Mouse (Mus musculus) midbrain, embryonic 10.5 days (tissue): ENCODE results near the gene Arid3a. TPM values are rescaled to one million over a fixed set of nuclear protein-coding genes. Genes with fewer than 3 reads are reported as not detected.
A peak's percentile ranks its signal among the peaks of the same experiment; 100 is the strongest.

Experiments used
- DNase-seq: peaks from one replicate; pipeline ENCODE4 v3.0.0-alpha.2; 2017; ENCODE audit warnings: low spot score
- H3K27ac ChIP-seq: fragments of 300-500 bp; sonication (generic); replicated peaks from 2 replicates; pipeline ENCODE4 v1.5.1; 2016; ENCODE audit warnings: mild to moderate bottlenecking
- H3K27me3 ChIP-seq: fragments of 300-500 bp; sonication (generic); 2 replicates; pipeline ENCODE4 v1.6.1; 2016; ENCODE audit warnings: low read depth, mild to moderate bottlenecking; ENCODE audit not compliant: poor library complexity, severe bottlenecking
- H3K36me3 ChIP-seq: fragments of 300-500 bp; sonication (generic); 2 replicates; pipeline ENCODE4 v1.6.1; 2016; ENCODE audit warnings: mild to moderate bottlenecking, moderate library complexity
- H3K4me1 ChIP-seq: fragments of 300-500 bp; sonication (generic); 2 replicates; pipeline ENCODE4 v1.6.1; 2016
- H3K4me3 ChIP-seq: fragments of 300-500 bp; sonication (generic); 2 replicates; pipeline ENCODE4 v1.5.1; 2016; ENCODE audit warnings: mild to moderate bottlenecking, moderate library complexity
- H3K9me3 ChIP-seq: fragments of 300-500 bp; sonication (generic); replicated peaks from 2 replicates; pipeline ENCODE4 v1.6.1; 2016; ENCODE audit warnings: mild to moderate bottlenecking
- WGBS: fragments of 180-500 bp; shearing (Covaris S2); methylation state at CpG from one replicate; pipeline ENCODE4 v1.1.7; 2016; 5-methylcytosine and 5-hydroxymethylcytosine counted together
- polyA plus RNA-seq: library from polyadenylated mRNA; unstranded; fragments of >200 nt; fragmentation: Nextera tagmentation; extraction: Ambion mirVana; gene quantifications from 2 replicates; pipeline ENCODE4 v1.2.1, GENCODE M21; 2016

Gene Arid3a
- polyA plus RNA-seq, 1 experiment from 2014 or later = 13.4 TPM

GRCm38 (mm10) chr10:79933861-79934260 is 7.0 kb downstream of the Arid3a start:
- 39% methylated on average over 6 of the region's 6 CpGs for WGBS
- Histone ChIP-seq H3K27ac (peak overlapping the region; percentile 71), H3K36me3 (peaks cover 84% of the 10 kb centered on the region), H3K4me1 (peaks cover 83% of the 10 kb centered on the region), H3K27me3 (peaks cover 20% of the 10 kb centered on the region), H3K9me3 (no peaks in the 10 kb centered on the region), H3K4me3 (peak overlapping the region; percentile 25; the same call in 1 of the 2 replicates)
- DNase-seq = no peak

GRCm38 (mm10) chr10:79934272-79934721 is 7.5 kb downstream of the Arid3a start:
- peaks cover 20% of the 10 kb centered on the region for H3K27me3 ChIP-seq
- no peaks in the 10 kb centered on the region for H3K9me3 ChIP-seq
- peak overlapping the region; percentile 71 for H3K27ac ChIP-seq
- 73% methylated on average over 13 of the region's 13 CpGs for WGBS
- DNase-seq = no peak
- peaks cover 83% of the 10 kb centered on the region for H3K4me1 ChIP-seq
- peaks cover 86% of the 10 kb centered on the region for H3K36me3 ChIP-seq
- H3K4me3 ChIP-seq = 0 out of 2 replicates have a peak overlapping the region, but pooled peaks have one; percentile 18

GRCm38 (mm10) chr10:79934794-79935569 is 8.1 kb downstream of the Arid3a start:
- Histone ChIP-seq H3K27ac (peak overlapping the region; percentile 71; the same call in 1 of the 2 replicates), H3K4me3 (0 out of 2 replicates have a peak overlapping the region, but pooled peaks have one; percentile 18), H3K4me1 (peaks cover 78% of the 10 kb centered on the region), H3K36me3 (peaks cover 86% of the 10 kb centered on the region), H3K27me3 (peaks cover 20% of the 10 kb centered on the region), H3K9me3 (no peaks in the 10 kb centered on the region)
- 92% methylated on average over 16 of the region's 16 CpGs for WGBS
- DNase-seq = no peak

GRCm38 (mm10) chr10:79936284-79936910 is 9.6 kb downstream of the Arid3a start:
- Histone ChIP-seq H3K9me3 (no peaks in the 10 kb centered on the region), H3K27me3 (peaks cover 20% of the 10 kb centered on the region), H3K4me1 (peaks cover 69% of the 10 kb centered on the region), H3K4me3 (no peak overlapping the region), H3K36me3 (peaks cover 81% of the 10 kb centered on the region), H3K27ac (no peak overlapping the region)
- no peak for DNase-seq
- WGBS = 83% methylated on average over 10 of the region's 10 CpGs

GRCm38 (mm10) chr10:79936911-79937441 is 10.1 kb downstream of the Arid3a start:
- Histone ChIP-seq H3K27ac (no peak overlapping the region), H3K27me3 (peaks cover 20% of the 10 kb centered on the region), H3K4me1 (peaks cover 64% of the 10 kb centered on the region), H3K9me3 (no peaks in the 10 kb centered on the region), H3K4me3 (no peak overlapping the region), H3K36me3 (peaks cover 81% of the 10 kb centered on the region)
- 88% methylated on average over 27 of the region's 27 CpGs for WGBS
- no peak for DNase-seq

GRCm38 (mm10) chr10:79937775-79938526 is 11.1 kb downstream of the Arid3a start:
- H3K27me3 ChIP-seq = peaks cover 20% of the 10 kb centered on the region
- 42% methylated on average over 11 of the region's 11 CpGs for WGBS
- DNase-seq = no peak
- H3K4me1 ChIP-seq = peaks cover 54% of the 10 kb centered on the region
- peaks cover 76% of the 10 kb centered on the region for H3K36me3 ChIP-seq
- H3K4me3 ChIP-seq = no peak overlapping the region
- H3K27ac ChIP-seq = no peak overlapping the region
- no peaks in the 10 kb centered on the region for H3K9me3 ChIP-seq

GRCm38 (mm10) chr10:79940749-79941148 is 13.9 kb downstream of the Arid3a start:
- peaks cover 8% of the 10 kb centered on the region; the same call in 1 of the 2 replicates for H3K27me3 ChIP-seq
- H3K4me1 ChIP-seq = peaks cover 61% of the 10 kb centered on the region
- 77% methylated on average over 7 of the region's 7 CpGs for WGBS
- H3K9me3 ChIP-seq = no peaks in the 10 kb centered on the region
- H3K36me3 ChIP-seq = peaks cover 48% of the 10 kb centered on the region
- no peak overlapping the region for H3K27ac ChIP-seq
- DNase-seq = no peak
- no peak overlapping the region for H3K4me3 ChIP-seq

GRCm38 (mm10) chr10:79942988-79943387 is 16.1 kb downstream of the Arid3a start:
- no peaks in the 10 kb centered on the region for H3K9me3 ChIP-seq
- DNase-seq = no peak
- H3K4me1 ChIP-seq = peaks cover 67% of the 10 kb centered on the region
- no peak overlapping the region for H3K4me3 ChIP-seq
- H3K36me3 ChIP-seq = peaks cover 35% of the 10 kb centered on the region
- no peak overlapping the region for H3K27ac ChIP-seq
- no peaks in the 10 kb centered on the region for H3K27me3 ChIP-seq
- WGBS = 80% methylated on average over 1 of the region's 1 CpGs

- peaks cover 33% of the 10 kb centered on the region for H3K36me3 ChIP-seq
- peaks cover 65% of the 10 kb centered on the region for H3K4me1 ChIP-seq
Measured at GRCm38 (mm10) chr10:79943471-79943901, 16.6 kb downstream of the Arid3a start.

GRCm38 (mm10) chr10:79945507-79946234 is 18.8 kb downstream of the Arid3a start:
- peak; percentile 52 for DNase-seq
- Histone ChIP-seq H3K36me3 (peaks cover 48% of the 10 kb centered on the region), H3K4me3 (peak overlapping the region; percentile 9), H3K27ac (peak overlapping the region; percentile 86), H3K9me3 (no peaks in the 10 kb centered on the region), H3K4me1 (peaks cover 54% of the 10 kb centered on the region), H3K27me3 (no peaks in the 10 kb centered on the region)
- 25% methylated on average over 16 of the region's 16 CpGs for WGBS

More at GRCm38 (mm10) chr10:79943471-79943901, 16.6 kb downstream of the Arid3a start:
- no peak for DNase-seq
- Histone ChIP-seq H3K27me3 (no peaks in the 10 kb centered on the region), H3K27ac (peak overlapping the region; percentile 34), H3K4me3 (no peak overlapping the region), H3K9me3 (no peaks in the 10 kb centered on the region)
- WGBS = 87% methylated on average over 9 of the region's 9 CpGs

GRCm38 (mm10) chr10:79946752-79947322 is 20.0 kb downstream of the Arid3a start:
- Histone ChIP-seq H3K4me1 (peaks cover 51% of the 10 kb centered on the region), H3K9me3 (no peaks in the 10 kb centered on the region), H3K27ac (peak overlapping the region; percentile 86), H3K36me3 (peaks cover 48% of the 10 kb centered on the region), H3K27me3 (no peaks in the 10 kb centered on the region), H3K4me3 (peak overlapping the region; percentile 9)
- peak; percentile 49 for DNase-seq
- 11% methylated on average over 7 of the region's 7 CpGs for WGBS
